Mouse (Mus musculus): Measurements from ENCODE around the gene C530008M17Rik. TPM values are rescaled to one million over a fixed set of nuclear protein-coding genes. Genes with fewer than 3 reads are reported as not detected.
A peak's percentile ranks its signal among the peaks of the same experiment; 100 is the strongest.

Gene C530008M17Rik
- polyA plus RNA-seq, 1 experiment from 2014 or later, result 58.5 TPM

GRCm38 (mm10) chr5:76887011-76887410, 230.7 kb downstream of the C530008M17Rik start:
- ATAC-seq (ENCODE audit: low FRiP score), result no peak

GRCm38 (mm10) chr5:76892608-76893007, 236.3 kb downstream of the C530008M17Rik start:
- no peak overlapping the region for H3K4me2 ChIP-seq (replicated peaks; ENCODE audit: low read depth, low read length)
- ATAC-seq (ENCODE audit: low FRiP score), result no peak

More at GRCm38 (mm10) chr5:76887011-76887410, 230.7 kb downstream of the C530008M17Rik start:
- Histone ChIP-seq H3K4me3 (ENCODE audit: low read depth, low read length) (no peak overlapping the region), H3K27me3 (ENCODE audit: control insufficient read depth, insufficient read depth, low read length) (no peaks in the 10 kb centered on the region), H3K4me2 (replicated peaks; ENCODE audit: low read depth, low read length) (no peak overlapping the region), H3K9me3 (ENCODE audit: control insufficient read depth, low read length) (no peaks in the 10 kb centered on the region), H3K27ac (ENCODE audit: low read depth, low read length) (no peak overlapping the region), H3K9ac (ENCODE audit: low read depth, low read length) (no peak overlapping the region), H3K4me1 (replicated peaks; ENCODE audit: control insufficient read depth, insufficient read depth, low read length) (no peaks in the 10 kb centered on the region), H3K36me3 (ENCODE audit: control insufficient read depth, insufficient read depth, low read length) (no peaks in the 10 kb centered on the region)
- DNase-seq (ENCODE audit: low spot score), result no peak
- 94% methylated on average over 2 of the region's 2 CpGs for WGBS

GRCm38 (mm10) chr5:76893084-76893483, 236.8 kb downstream of the C530008M17Rik start:
- Histone ChIP-seq H3K9ac (ENCODE audit: low read depth, low read length) (no peak overlapping the region), H3K4me3 (ENCODE audit: low read depth, low read length) (no peak overlapping the region), H3K4me1 (replicated peaks; ENCODE audit: control insufficient read depth, insufficient read depth, low read length) (no peaks in the 10 kb centered on the region), H3K9me3 (ENCODE audit: control insufficient read depth, low read length) (no peaks in the 10 kb centered on the region), H3K27ac (ENCODE audit: low read depth, low read length) (no peak overlapping the region), H3K36me3 (ENCODE audit: control insufficient read depth, insufficient read depth, low read length) (no peaks in the 10 kb centered on the region), H3K27me3 (ENCODE audit: control insufficient read depth, insufficient read depth, low read length) (no peaks in the 10 kb centered on the region), H3K4me2 (replicated peaks; ENCODE audit: low read depth, low read length) (no peak overlapping the region)
- WGBS, result 81% methylated on average over 2 of the region's 2 CpGs
- ATAC-seq (ENCODE audit: low FRiP score) (no peak), DNase-seq (ENCODE audit: low spot score) (no peak)

More at GRCm38 (mm10) chr5:76892608-76893007, 236.3 kb downstream of the C530008M17Rik start:
- no peaks in the 10 kb centered on the region for H3K4me1 ChIP-seq (replicated peaks; ENCODE audit: control insufficient read depth, insufficient read depth, low read length)
- no peak for DNase-seq (ENCODE audit: low spot score)
- no peaks in the 10 kb centered on the region for H3K36me3 ChIP-seq (ENCODE audit: control insufficient read depth, insufficient read depth, low read length)
- WGBS, result 89% methylated on average over 2 of the region's 2 CpGs
- no peaks in the 10 kb centered on the region for H3K9me3 ChIP-seq (ENCODE audit: control insufficient read depth, low read length)
- no peak overlapping the region for H3K9ac ChIP-seq (ENCODE audit: low read depth, low read length)
- no peaks in the 10 kb centered on the region for H3K27me3 ChIP-seq (ENCODE audit: control insufficient read depth, insufficient read depth, low read length)
- no peak overlapping the region for H3K4me3 ChIP-seq (ENCODE audit: low read depth, low read length)
- H3K27ac ChIP-seq (ENCODE audit: low read depth, low read length), result no peak overlapping the region

DNA sequence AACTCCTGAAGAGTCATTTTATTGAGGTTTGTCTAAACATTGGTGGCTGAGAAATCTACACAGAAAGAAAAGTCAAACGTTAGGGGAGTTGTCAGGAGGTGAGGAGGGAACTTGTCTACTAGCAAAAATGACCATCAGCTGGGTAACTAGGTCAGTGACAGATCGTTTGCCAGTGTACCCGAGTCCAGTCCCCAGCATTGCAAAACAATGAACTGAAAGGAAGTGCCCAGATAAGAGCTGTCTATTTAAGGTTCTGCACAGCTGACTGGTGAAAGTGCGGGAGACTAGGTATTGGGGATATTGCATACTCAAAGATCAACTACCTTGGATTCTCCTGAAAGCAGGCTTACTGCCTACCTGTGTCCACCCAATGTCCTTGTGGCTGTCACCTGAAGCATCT, 245.8 kb downstream of the C530008M17Rik start:
- no peak overlapping the region for H3K9ac ChIP-seq (ENCODE audit: low read depth, low read length)
- H3K4me3 ChIP-seq (ENCODE audit: low read depth, low read length), result no peak overlapping the region
- ATAC-seq (ENCODE audit: low FRiP score), result no peak
- no peak overlapping the region for H3K27ac ChIP-seq (ENCODE audit: low read depth, low read length)
- no peak overlapping the region for H3K4me2 ChIP-seq (replicated peaks; ENCODE audit: low read depth, low read length)
- H3K36me3 ChIP-seq (ENCODE audit: control insufficient read depth, insufficient read depth, low read length), result no peaks in the 10 kb centered on the region
- no peaks in the 10 kb centered on the region for H3K27me3 ChIP-seq (ENCODE audit: control insufficient read depth, insufficient read depth, low read length)
- DNase-seq (ENCODE audit: low spot score), result no peak
- 87% methylated on average over 4 of the region's 4 CpGs for WGBS
- no peaks in the 10 kb centered on the region for H3K4me1 ChIP-seq (replicated peaks; ENCODE audit: control insufficient read depth, insufficient read depth, low read length)
- H3K9me3 ChIP-seq (ENCODE audit: control insufficient read depth, low read length), result no peaks in the 10 kb centered on the region

GRCm38 (mm10) chr5:76904713-76905404, 248.5 kb downstream of the C530008M17Rik start:
- ATAC-seq (ENCODE audit: low FRiP score) (peak; percentile 0; the same call in 1 of the 2 replicates), DNase-seq (ENCODE audit: low spot score) (peak; percentile 37)
- Histone ChIP-seq H3K27me3 (ENCODE audit: control insufficient read depth, insufficient read depth, low read length) (no peaks in the 10 kb centered on the region), H3K4me2 (replicated peaks; ENCODE audit: low read depth, low read length) (peak overlapping the region; percentile 60), H3K4me1 (replicated peaks; ENCODE audit: control insufficient read depth, insufficient read depth, low read length) (no peaks in the 10 kb centered on the region), H3K4me3 (ENCODE audit: low read depth, low read length) (peak overlapping the region; percentile 69), H3K9me3 (ENCODE audit: control insufficient read depth, low read length) (no peaks in the 10 kb centered on the region), H3K36me3 (ENCODE audit: control insufficient read depth, insufficient read depth, low read length) (no peaks in the 10 kb centered on the region), H3K27ac (ENCODE audit: low read depth, low read length) (peak overlapping the region; percentile 61; the same call in 1 of the 2 replicates), H3K9ac (ENCODE audit: low read depth, low read length) (peak overlapping the region; percentile 82)
- 1% methylated on average over 19 of the region's 19 CpGs for WGBS

DNA sequence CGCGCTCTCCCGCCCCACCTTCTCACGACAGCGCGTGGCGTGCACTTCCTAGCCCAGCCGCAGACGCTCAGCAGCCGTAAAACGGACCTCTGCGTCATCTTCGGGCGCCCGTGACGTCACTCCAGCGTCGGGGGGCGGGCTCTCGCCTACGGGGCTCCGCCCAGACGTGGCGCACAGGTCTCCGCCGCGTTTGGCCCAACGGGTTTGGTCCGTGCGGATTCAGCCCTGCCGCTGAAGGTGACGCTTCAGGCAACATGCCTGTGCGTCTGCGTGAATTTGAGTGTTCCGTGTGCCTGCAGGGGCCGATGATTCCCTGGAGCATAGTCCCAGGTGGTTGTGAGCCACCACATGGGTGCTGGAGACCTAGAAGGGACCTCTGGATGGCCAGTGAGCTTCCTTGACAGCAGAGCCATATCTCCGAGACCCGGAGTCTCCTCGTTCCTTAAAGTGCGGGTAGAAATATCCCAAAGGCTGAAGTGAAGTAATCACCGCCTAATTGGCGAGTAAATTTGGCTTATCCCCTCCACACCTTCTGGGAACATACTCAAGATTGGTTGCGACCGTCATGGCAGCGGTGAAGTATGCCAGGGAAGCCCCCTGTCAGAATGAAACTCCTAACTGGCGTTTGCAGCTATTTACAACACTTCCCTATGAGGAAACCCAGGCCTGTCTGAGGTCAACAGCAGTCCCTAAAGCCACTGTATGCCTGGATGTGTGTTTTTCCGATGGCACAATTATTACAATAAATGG, 249.3 kb downstream of the C530008M17Rik start, which contains the start of gene Aasdh:
Aasdh (minus strand) TSS at position 110 of the 750 bp plus-strand sequence.
- Histone ChIP-seq H3K4me3 (ENCODE audit: low read depth, low read length) (peak within 1 kb of the TSS; percentile 69), H3K9ac (ENCODE audit: low read depth, low read length) (peak within 1 kb of the TSS; percentile 82), H3K9me3 (ENCODE audit: control insufficient read depth, low read length) (no peaks in the 10 kb centered on the region), H3K4me1 (replicated peaks; ENCODE audit: control insufficient read depth, insufficient read depth, low read length) (no peaks in the 10 kb centered on the region), H3K4me2 (replicated peaks; ENCODE audit: low read depth, low read length) (peak within 1 kb of the TSS; percentile 77), H3K36me3 (ENCODE audit: control insufficient read depth, insufficient read depth, low read length) (no peaks in the 10 kb centered on the region), H3K27me3 (ENCODE audit: control insufficient read depth, insufficient read depth, low read length) (no peaks in the 10 kb centered on the region), H3K27ac (ENCODE audit: low read depth, low read length) (peak within 1 kb of the TSS; percentile 72)
- DNase-seq (ENCODE audit: low spot score) (peak; percentile 100), ATAC-seq (ENCODE audit: low FRiP score) (peak; percentile 97)
- WGBS, result 1% methylated on average over 47 of the region's 47 CpGs

DNA sequence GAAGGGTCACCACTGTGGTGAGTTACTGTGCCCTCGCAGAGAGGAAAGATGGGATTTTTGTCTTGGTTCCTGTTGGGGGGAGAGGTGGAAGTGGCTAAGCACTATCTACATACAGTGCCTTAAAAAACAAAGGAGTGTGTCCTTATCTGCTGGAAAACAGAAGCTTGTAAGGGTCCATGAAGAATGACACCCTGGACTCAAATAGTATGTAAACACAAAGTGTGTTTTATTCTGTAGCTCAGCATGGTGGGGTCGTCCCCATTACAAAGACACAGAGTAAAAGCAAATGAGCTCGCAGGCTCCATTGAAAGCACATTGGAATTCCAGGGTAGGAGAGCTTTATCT, 249.8 kb downstream of the C530008M17Rik start:
- Histone ChIP-seq H3K4me2 (replicated peaks; ENCODE audit: low read depth, low read length) (peak overlapping the region; percentile 77), H3K9ac (ENCODE audit: low read depth, low read length) (peak overlapping the region; percentile 82), H3K9me3 (ENCODE audit: control insufficient read depth, low read length) (no peaks in the 10 kb centered on the region), H3K4me3 (ENCODE audit: low read depth, low read length) (peak overlapping the region; percentile 69), H3K36me3 (ENCODE audit: control insufficient read depth, insufficient read depth, low read length) (no peaks in the 10 kb centered on the region), H3K27me3 (ENCODE audit: control insufficient read depth, insufficient read depth, low read length) (no peaks in the 10 kb centered on the region), H3K4me1 (replicated peaks; ENCODE audit: control insufficient read depth, insufficient read depth, low read length) (no peaks in the 10 kb centered on the region), H3K27ac (ENCODE audit: low read depth, low read length) (no peak overlapping the region)
- ATAC-seq (ENCODE audit: low FRiP score) (no peak), DNase-seq (ENCODE audit: low spot score) (no peak)
- WGBS, result 34% methylated on average over 3 of the region's 3 CpGs

GRCm38 (mm10) chr5:76910807-76911206, 254.5 kb downstream of the C530008M17Rik start:
- Histone ChIP-seq H3K4me3 (ENCODE audit: low read depth, low read length) (no peak overlapping the region), H3K36me3 (ENCODE audit: control insufficient read depth, insufficient read depth, low read length) (no peaks in the 10 kb centered on the region), H3K9me3 (ENCODE audit: control insufficient read depth, low read length) (no peaks in the 10 kb centered on the region), H3K9ac (ENCODE audit: low read depth, low read length) (no peak overlapping the region), H3K27ac (ENCODE audit: low read depth, low read length) (no peak overlapping the region), H3K27me3 (ENCODE audit: control insufficient read depth, insufficient read depth, low read length) (no peaks in the 10 kb centered on the region), H3K4me2 (replicated peaks; ENCODE audit: low read depth, low read length) (no peak overlapping the region), H3K4me1 (replicated peaks; ENCODE audit: control insufficient read depth, insufficient read depth, low read length) (no peaks in the 10 kb centered on the region)
- DNase-seq (ENCODE audit: low spot score), result no peak
- ATAC-seq (ENCODE audit: low FRiP score), result no peak
- WGBS, result 89% methylated on average over 3 of the region's 3 CpGs
